Mouse (Mus musculus) adrenal gland, adult (tissue): ENCODE results near the gene Map2k4.

Experiments
- DNase-seq, 2 experiments: peaks; one replicate each; pipeline ENCODE4 v3.0.0; 2022 to 2023; ENCODE audit warnings: low spot score in 1 of 2; ENCODE audit not compliant: inconsistent age in 2 of 2

Gene Map2k4

GRCm38 (mm10) chr11:65788154-65788553, at the start of gene Map2k4:
Map2k4 (minus strand) TSS chr11:65788297.
- peak; percentile 94 to 97 for DNase-seq

GRCm38 (mm10) chr11:65824556-65824955, 36.5 kb upstream of the Map2k4 start:
- DNase-seq = peak in 1 of 2 experiments; percentile 37

GRCm38 (mm10) chr11:65820877-65821276, 32.8 kb upstream of the Map2k4 start:
- peak; percentile 35 to 74 for DNase-seq

GRCm38 (mm10) chr11:65820280-65820679, 32.2 kb upstream of the Map2k4 start:
- DNase-seq = no peak

- DNase-seq = no peak
Measured at GRCm38 (mm10) chr11:65818193-65818592, 30.1 kb upstream of the Map2k4 start.

- DNase-seq = no peak
Measured at GRCm38 (mm10) chr11:65816237-65816636, 28.1 kb upstream of the Map2k4 start.

GRCm38 (mm10) chr11:65814381-65814780, 26.3 kb upstream of the Map2k4 start:
- DNase-seq = no peak

GRCm38 (mm10) chr11:65812088-65812487, 24.0 kb upstream of the Map2k4 start:
- DNase-seq = no peak

- DNase-seq = no peak
Measured at GRCm38 (mm10) chr11:65807601-65808000, 19.5 kb upstream of the Map2k4 start.

GRCm38 (mm10) chr11:65806909-65807504, 18.9 kb upstream of the Map2k4 start, which contains the start of gene Zkscan6:
Zkscan6 (plus strand) TSS chr11:65807175.
- peak; percentile 91 to 96 for DNase-seq

GRCm38 (mm10) chr11:65806321-65806904, 18.3 kb upstream of the Map2k4 start:
- peak; percentile 78 to 93 for DNase-seq

GRCm38 (mm10) chr11:65801899-65802298, 13.8 kb upstream of the Map2k4 start:
- DNase-seq = no peak

- DNase-seq = no peak
Measured at GRCm38 (mm10) chr11:65795896-65796295, 7.8 kb upstream of the Map2k4 start.

- no peak for DNase-seq
Measured at GRCm38 (mm10) chr11:65794428-65795219, 6.5 kb upstream of the Map2k4 start.

- no peak for DNase-seq
Measured at GRCm38 (mm10) chr11:65787421-65788151, 511 bp downstream of the Map2k4 start.

- no peak for DNase-seq
Measured at GRCm38 (mm10) chr11:65786160-65786559, 1.9 kb downstream of the Map2k4 start.

- DNase-seq = no peak
Measured at GRCm38 (mm10) chr11:65781596-65781995, 6.5 kb downstream of the Map2k4 start.

GRCm38 (mm10) chr11:65779578-65779977, 8.5 kb downstream of the Map2k4 start:
- DNase-seq = no peak

GRCm38 (mm10) chr11:65779066-65779465, 9.0 kb downstream of the Map2k4 start:
- DNase-seq = no peak

GRCm38 (mm10) chr11:65777810-65778209, 10.3 kb downstream of the Map2k4 start:
- DNase-seq = no peak

- no peak for DNase-seq
Measured at GRCm38 (mm10) chr11:65776906-65777611, 11.0 kb downstream of the Map2k4 start.
